Mouse (Mus musculus): ENCODE results near the gene Ncstn. TPM values are rescaled to one million over a fixed set of nuclear protein-coding genes. Genes with fewer than 3 reads are reported as not detected.

The Ncstn gene
- polyA plus RNA-seq, 1 experiment from 2014 or later, result 75.3 TPM

- 51% methylated on average over 4 of the region's 4 CpGs for WGBS
- H3K4me3 ChIP-seq (ENCODE audit: low read depth, low read length), result no peak overlapping the region
- no peak overlapping the region for H3K27ac ChIP-seq (ENCODE audit: low read depth, low read length)
- H3K4me1 ChIP-seq (replicated peaks; ENCODE audit: control insufficient read depth, insufficient read depth, low read length), result 0 out of 2 replicates have a peak, but pooled peaks cover 4% of the 10 kb centered on the region
- H3K9me3 ChIP-seq (ENCODE audit: control insufficient read depth, low read length), result no peaks in the 10 kb centered on the region
- no peak for ATAC-seq (replicated peaks; ENCODE audit: low FRiP score)
- H3K9ac ChIP-seq (ENCODE audit: low read depth, low read length), result no peak overlapping the region
- no peak overlapping the region for H3K4me2 ChIP-seq
- peaks cover 24% of the 10 kb centered on the region for H3K36me3 ChIP-seq (ENCODE audit: control insufficient read depth, insufficient read depth, low read length)
- H3K27me3 ChIP-seq (replicated peaks; ENCODE audit: control insufficient read depth, insufficient read depth, low read length), result no peaks in the 10 kb centered on the region
- DNase-seq (ENCODE audit: low spot score), result no peak
Observed at GRCm38 (mm10) chr1:172063291-172064023, 19.1 kb downstream of the Ncstn start.

GRCm38 (mm10) chr1:172062101-172062500 is 20.5 kb downstream of the Ncstn start:
- H3K27me3 ChIP-seq (replicated peaks; ENCODE audit: control insufficient read depth, insufficient read depth, low read length), result peaks cover 6% of the 10 kb centered on the region
- DNase-seq (ENCODE audit: low spot score) (no peak), ATAC-seq (replicated peaks; ENCODE audit: low FRiP score) (no peak)
- no peak overlapping the region for H3K4me3 ChIP-seq (ENCODE audit: low read depth, low read length)
- 0 out of 2 replicates have a peak, but pooled peaks cover 4% of the 10 kb centered on the region for H3K4me1 ChIP-seq (replicated peaks; ENCODE audit: control insufficient read depth, insufficient read depth, low read length)
- H3K9ac ChIP-seq (ENCODE audit: low read depth, low read length), result no peak overlapping the region
- WGBS, result 88% methylated on average over 2 of the region's 2 CpGs
- no peaks in the 10 kb centered on the region for H3K9me3 ChIP-seq (ENCODE audit: control insufficient read depth, low read length)
- peaks cover 12% of the 10 kb centered on the region; the same call in 1 of the 2 replicates for H3K36me3 ChIP-seq (ENCODE audit: control insufficient read depth, insufficient read depth, low read length)
- H3K27ac ChIP-seq (ENCODE audit: low read depth, low read length), result no peak overlapping the region
- H3K4me2 ChIP-seq, result no peak overlapping the region

- peaks cover 13% of the 10 kb centered on the region for H3K27me3 ChIP-seq (replicated peaks; ENCODE audit: control insufficient read depth, insufficient read depth, low read length)
- no peaks in the 10 kb centered on the region for H3K9me3 ChIP-seq (ENCODE audit: control insufficient read depth, low read length)
- H3K27ac ChIP-seq (ENCODE audit: low read depth, low read length), result no peak overlapping the region
- WGBS, result 42% methylated on average over 8 of the region's 8 CpGs
- no peak overlapping the region for H3K9ac ChIP-seq (ENCODE audit: low read depth, low read length)
- no peak for ATAC-seq (replicated peaks; ENCODE audit: low FRiP score)
- H3K36me3 ChIP-seq (ENCODE audit: control insufficient read depth, insufficient read depth, low read length), result peaks cover 10% of the 10 kb centered on the region; the same call in 1 of the 2 replicates
- DNase-seq (ENCODE audit: low spot score), result no peak
- no peak overlapping the region for H3K4me3 ChIP-seq (ENCODE audit: low read depth, low read length)
- no peak overlapping the region for H3K4me2 ChIP-seq
- 0 out of 2 replicates have a peak, but pooled peaks cover 4% of the 10 kb centered on the region for H3K4me1 ChIP-seq (replicated peaks; ENCODE audit: control insufficient read depth, insufficient read depth, low read length)
Observed at GRCm38 (mm10) chr1:172061217-172061616, 21.4 kb downstream of the Ncstn start.

- Histone ChIP-seq H3K4me1 (replicated peaks; ENCODE audit: control insufficient read depth, insufficient read depth, low read length) (0 out of 2 replicates have a peak, but pooled peaks cover 4% of the 10 kb centered on the region), H3K27ac (ENCODE audit: low read depth, low read length) (no peak overlapping the region), H3K4me2 (no peak overlapping the region), H3K9ac (ENCODE audit: low read depth, low read length) (no peak overlapping the region), H3K9me3 (ENCODE audit: control insufficient read depth, low read length) (no peaks in the 10 kb centered on the region), H3K4me3 (ENCODE audit: low read depth, low read length) (no peak overlapping the region), H3K27me3 (replicated peaks; ENCODE audit: control insufficient read depth, insufficient read depth, low read length) (peaks cover 18% of the 10 kb centered on the region), H3K36me3 (ENCODE audit: control insufficient read depth, insufficient read depth, low read length) (peaks cover 8% of the 10 kb centered on the region; the same call in 1 of the 2 replicates)
- ATAC-seq (replicated peaks; ENCODE audit: low FRiP score) (no peak), DNase-seq (ENCODE audit: low spot score) (no peak)
- WGBS, result 47% methylated on average over 4 of the region's 4 CpGs
Observed at GRCm38 (mm10) chr1:172060659-172061058, 21.9 kb downstream of the Ncstn start.

GRCm38 (mm10) chr1:172058874-172059273 is 23.7 kb downstream of the Ncstn start:
- no peaks in the 10 kb centered on the region for H3K36me3 ChIP-seq (ENCODE audit: control insufficient read depth, insufficient read depth, low read length)
- peaks cover 7% of the 10 kb centered on the region; the same call in 1 of the 2 replicates for H3K4me1 ChIP-seq (replicated peaks; ENCODE audit: control insufficient read depth, insufficient read depth, low read length)
- WGBS, result 67% methylated on average over 7 of the region's 7 CpGs
- no peak overlapping the region for H3K4me2 ChIP-seq
- no peak overlapping the region for H3K4me3 ChIP-seq (ENCODE audit: low read depth, low read length)
- no peak overlapping the region for H3K9ac ChIP-seq (ENCODE audit: low read depth, low read length)
- DNase-seq (ENCODE audit: low spot score) (peak; percentile 22), ATAC-seq (replicated peaks; ENCODE audit: low FRiP score) (no peak)
- H3K27me3 ChIP-seq (replicated peaks; ENCODE audit: control insufficient read depth, insufficient read depth, low read length), result peaks cover 36% of the 10 kb centered on the region
- no peak overlapping the region for H3K27ac ChIP-seq (ENCODE audit: low read depth, low read length)
- no peaks in the 10 kb centered on the region for H3K9me3 ChIP-seq (ENCODE audit: control insufficient read depth, low read length)

GRCm38 (mm10) chr1:172058321-172058720 is 24.3 kb downstream of the Ncstn start:
- peak; percentile 22 for DNase-seq (ENCODE audit: low spot score)
- no peak for ATAC-seq (replicated peaks; ENCODE audit: low FRiP score)
- Histone ChIP-seq H3K27ac (ENCODE audit: low read depth, low read length) (no peak overlapping the region), H3K36me3 (ENCODE audit: control insufficient read depth, insufficient read depth, low read length) (no peaks in the 10 kb centered on the region), H3K9me3 (ENCODE audit: control insufficient read depth, low read length) (no peaks in the 10 kb centered on the region), H3K9ac (ENCODE audit: low read depth, low read length) (no peak overlapping the region), H3K27me3 (replicated peaks; ENCODE audit: control insufficient read depth, insufficient read depth, low read length) (peaks cover 41% of the 10 kb centered on the region), H3K4me1 (replicated peaks; ENCODE audit: control insufficient read depth, insufficient read depth, low read length) (peaks cover 4% of the 10 kb centered on the region; the same call in 1 of the 2 replicates), H3K4me2 (no peak overlapping the region), H3K4me3 (ENCODE audit: low read depth, low read length) (no peak overlapping the region)
- WGBS, result 63% methylated on average over 6 of the region's 6 CpGs

- H3K27me3 ChIP-seq (replicated peaks; ENCODE audit: control insufficient read depth, insufficient read depth, low read length), result peaks cover 49% of the 10 kb centered on the region
- 40% methylated on average over 2 of the region's 2 CpGs for WGBS
Observed at GRCm38 (mm10) chr1:172057491-172057921, 25.1 kb downstream of the Ncstn start, which contains the start of gene Nhlh1. Gene Nhlh1 (minus strand): TSS chr1:172057573.

GRCm38 (mm10) chr1:172056251-172056650 is 26.3 kb downstream of the Ncstn start:
- H3K4me3 ChIP-seq (ENCODE audit: low read depth, low read length), result no peak overlapping the region
- no peak overlapping the region for H3K9ac ChIP-seq (ENCODE audit: low read depth, low read length)
- DNase-seq (ENCODE audit: low spot score) (no peak), ATAC-seq (replicated peaks; ENCODE audit: low FRiP score) (no peak)
- WGBS, result 74% methylated on average over 4 of the region's 4 CpGs
- peaks cover 57% of the 10 kb centered on the region for H3K27me3 ChIP-seq (replicated peaks; ENCODE audit: control insufficient read depth, insufficient read depth, low read length)
- H3K4me1 ChIP-seq (replicated peaks; ENCODE audit: control insufficient read depth, insufficient read depth, low read length), result peaks cover 4% of the 10 kb centered on the region; the same call in 1 of the 2 replicates
- H3K36me3 ChIP-seq (ENCODE audit: control insufficient read depth, insufficient read depth, low read length), result no peaks in the 10 kb centered on the region
- H3K4me2 ChIP-seq, result no peak overlapping the region
- no peak overlapping the region for H3K27ac ChIP-seq (ENCODE audit: low read depth, low read length)
- H3K9me3 ChIP-seq (ENCODE audit: control insufficient read depth, low read length), result no peaks in the 10 kb centered on the region

More at GRCm38 (mm10) chr1:172057491-172057921, 25.1 kb downstream of the Ncstn start, which contains the start of gene Nhlh1:
- Histone ChIP-seq H3K9me3 (ENCODE audit: control insufficient read depth, low read length) (no peaks in the 10 kb centered on the region), H3K4me2 (no peak within 1 kb of the TSS), H3K9ac (ENCODE audit: low read depth, low read length) (no peak within 1 kb of the TSS), H3K36me3 (ENCODE audit: control insufficient read depth, insufficient read depth, low read length) (no peaks in the 10 kb centered on the region), H3K4me1 (replicated peaks; ENCODE audit: control insufficient read depth, insufficient read depth, low read length) (peaks cover 4% of the 10 kb centered on the region; the same call in 1 of the 2 replicates), H3K4me3 (ENCODE audit: low read depth, low read length) (no peak within 1 kb of the TSS), H3K27ac (ENCODE audit: low read depth, low read length) (no peak within 1 kb of the TSS)
- ATAC-seq (replicated peaks; ENCODE audit: low FRiP score) (no peak), DNase-seq (ENCODE audit: low spot score) (no peak)
